Mouse (Mus musculus) brain, embryonic 14.5 days (tissue): ENCODE data around the gene Hspa1a. TPM values are rescaled to one million over a fixed set of nuclear protein-coding genes. Genes with fewer than 3 reads are reported as not detected.

Experiments used
- DNase-seq: peaks from one replicate; pipeline ENCODE4 v3.0.0-alpha.2; 2011; ENCODE audit warnings: low read depth
- CTCF ChIP-seq: fragments of 200-500 bp; IDR thresholded peaks from 2 replicates; pipeline ENCODE4 v1.5.1; 2012; ENCODE audit warnings: inconsistent platforms, mild to moderate bottlenecking, moderate library complexity, borderline replicate concordance; ENCODE audit not compliant: insufficient read depth, insufficient read length; ENCODE audit errors: extremely low read depth
- POLR2A ChIP-seq: fragments of 200-500 bp; IDR thresholded peaks from 2 replicates; pipeline ENCODE4 v1.6.1; 2012; ENCODE audit warnings: mild to moderate bottlenecking, inconsistent platforms, borderline replicate concordance; ENCODE audit not compliant: poor library complexity, insufficient read depth, insufficient read length, severe bottlenecking; ENCODE audit errors: extremely low read depth
- polyA plus RNA-seq: library from polyadenylated mRNA; depleted of rRNA; stranded (reverse); fragments of >200 nt; gene quantifications from 2 replicates; pipeline ENCODE4 v1.2.3, GENCODE M21; 2012

Gene Hspa1a
- polyA plus RNA-seq, 1 experiment = 6.6 TPM

- no peak for DNase-seq
Observed at GRCm38 (mm10) chr17:35005158-35005557, 33.2 kb upstream of the Hspa1a start.

GRCm38 (mm10) chr17:35004075-35004717 lies 32.2 kb upstream of the Hspa1a start:
- DNase-seq = no peak
- TF ChIP-seq CTCF = no peak
- no peak for TF ChIP-seq POLR2A

More at GRCm38 (mm10) chr17:35005158-35005557, 33.2 kb upstream of the Hspa1a start:
- TF ChIP-seq CTCF (no peak), POLR2A (no peak)

- no peak for DNase-seq
Observed at GRCm38 (mm10) chr17:35003022-35003838, 31.3 kb upstream of the Hspa1a start.

GRCm38 (mm10) chr17:35002153-35002865 lies 30.4 kb upstream of the Hspa1a start:
- peak; percentile 13 for DNase-seq
- TF ChIP-seq POLR2A (no peak), CTCF (no peak)

More at GRCm38 (mm10) chr17:35003022-35003838, 31.3 kb upstream of the Hspa1a start:
- TF ChIP-seq POLR2A (no peak), CTCF (no peak)

GRCm38 (mm10) chr17:35001452-35002152 lies 29.6 kb upstream of the Hspa1a start:
- DNase-seq = peak; percentile 53
- no peak for TF ChIP-seq CTCF
- no peak for TF ChIP-seq POLR2A

GRCm38 (mm10) chr17:35000717-35001451 lies 28.9 kb upstream of the Hspa1a start, which contains the start of gene Vars:
Gene Vars (plus strand): TSS chr17:35000987.
- TF ChIP-seq CTCF (no peak), POLR2A (peak; percentile 78; the same call in 1 of the 2 replicates)
- peak; percentile 93 for DNase-seq

GRCm38 (mm10) chr17:34999871-35000716 lies 28.1 kb upstream of the Hspa1a start:
- peak; percentile 31 for DNase-seq

GRCm38 (mm10) chr17:34998526-34999430 lies 26.8 kb upstream of the Hspa1a start:
- TF ChIP-seq CTCF (no peak), POLR2A (no peak)
- no peak for DNase-seq

DNA sequence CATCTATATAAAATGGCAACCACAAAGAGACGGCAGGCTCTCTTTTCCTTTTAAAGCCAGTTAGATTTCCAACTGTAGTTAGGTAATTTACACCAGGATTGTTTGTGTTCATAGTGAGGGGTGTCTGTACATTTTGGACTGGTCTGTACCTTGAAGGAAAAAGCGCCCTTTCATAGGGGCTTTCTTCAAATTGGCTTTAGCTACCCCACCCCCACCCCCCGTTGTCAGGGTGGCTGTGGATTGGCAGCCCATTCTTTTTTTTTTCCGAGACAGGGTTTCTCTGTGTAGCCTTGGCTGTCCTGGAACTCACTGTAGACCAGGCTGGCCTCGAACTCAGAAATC lies 25.2 kb upstream of the Hspa1a start:
- TF ChIP-seq CTCF (no peak), POLR2A (no peak)
- no peak for DNase-seq
